14 mouse cellular contexts compared by ENCODE assay signal in the genomic region with DNA sequence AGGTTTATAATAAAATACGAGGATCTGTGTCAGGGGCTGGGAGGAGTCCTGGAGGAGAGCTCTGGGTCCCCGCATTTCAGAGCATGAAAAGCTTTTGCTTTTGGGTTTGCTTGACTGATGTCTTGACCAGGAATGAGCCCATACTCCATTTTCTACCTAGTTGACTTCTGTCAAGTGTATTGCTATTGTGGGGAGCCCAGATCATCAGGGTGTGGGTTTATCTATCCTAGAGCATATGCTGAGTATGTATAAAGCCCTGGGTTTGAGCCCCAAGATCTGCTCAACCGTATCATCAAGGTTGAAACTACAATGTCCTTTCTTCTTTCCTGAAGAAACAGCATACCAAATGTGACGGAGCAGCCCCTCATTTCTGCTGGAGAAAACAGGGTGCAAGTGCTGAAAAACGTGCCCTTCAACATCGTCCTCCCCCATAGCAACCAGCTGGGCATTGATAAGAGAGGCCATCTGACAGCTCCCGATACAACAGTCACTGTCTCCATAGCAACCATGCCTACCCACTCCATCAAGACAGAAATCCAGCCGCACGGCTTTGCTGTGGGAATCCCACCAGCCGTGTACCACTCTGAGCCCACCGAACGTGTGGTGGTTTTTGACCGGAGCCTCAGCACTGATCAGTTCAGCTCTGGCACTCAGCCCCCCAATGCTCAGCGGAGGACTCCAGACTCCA. TPM values are rescaled to one million over a fixed set of nuclear protein-coding genes. Genes with fewer than 3 reads are reported as not detected.
A peak's percentile ranks its signal among the peaks of the same experiment; 100 is the strongest.
DNase-seq lines count a peak whose midpoint lies in the region; ATAC-seq lines count a peak whose summit lies in the region.
"Had no signal": no experiment of that assay in that cellular context is flagged by ENCODE, and none has a peak within 500 bp of the region (broad histone marks: within the 10 kb centered on the region; RNA-seq: fewer than 3 reads in every experiment).

No protein-coding gene starts in this region.

- ATAC-seq in hindbrain, embryonic 14.5 days (ENCODE audit: low FRiP score): peak; percentile 53; the same call in 1 of the 2 replicates

- WGBS in hindbrain, embryonic 14.5 days: 51% methylated on average over 14 of the region's 14 CpGs

- H3K9ac ChIP-seq in hindbrain, embryonic 14.5 days: no peak overlapping the region
- H3K9ac ChIP-seq: forebrain, embryonic 12.5 days; kidney, embryonic 15.5 days; limb, embryonic 12.5 days had no signal

- no peaks in the 10 kb centered on the region for H3K9me3 ChIP-seq in hindbrain, embryonic 14.5 days (ENCODE audit: control insufficient read depth, low read length)
- H3K9me3 ChIP-seq: forebrain, embryonic 12.5 days; kidney, embryonic 15.5 days; limb, embryonic 12.5 days had no signal

- intact Hi-C loops in left cerebral cortex, postnatal 25 days (cut with DNase I): no loop called here
- intact Hi-C loops in left cerebral cortex, postnatal 10 days (cut with DNase I): no loop called here

- DNase-seq in left cerebral cortex, postnatal 25 days (ENCODE audit: low spot score in 2 of 2): peak; percentile 37 to 38
- no peak for DNase-seq in left cerebral cortex, postnatal 10 days (ENCODE audit: extremely low spot score in 1 of 2, low spot score in 2 of 2)
- no peak for DNase-seq in hindbrain, embryonic 14.5 days (ENCODE audit: low spot score)
- DNase-seq in layer of hippocampus, postnatal 36 days: peak; percentile 63 to 68
- DNase-seq in right cerebral cortex, postnatal 14 days: peak; percentile 28
- no peak for DNase-seq in kidney, adult 8-10 months
- DNase-seq in frontal cortex, postnatal 14 days (ENCODE audit: low spot score in 2 of 2): no peak
- DNase-seq: gastrocnemius, postnatal 25 days; heart, postnatal 36 days; thymus, postnatal 14 days had no signal

- no peak overlapping the region for H3K4me3 ChIP-seq in hindbrain, embryonic 14.5 days (replicated peaks; ENCODE audit: low read length)
- H3K4me3 ChIP-seq: forebrain, embryonic 12.5 days; kidney, embryonic 15.5 days; limb, embryonic 12.5 days had no signal

- H3K36me3 ChIP-seq in hindbrain, embryonic 14.5 days (replicated peaks; ENCODE audit: control insufficient read depth, insufficient read depth): no peaks in the 10 kb centered on the region
- H3K36me3 ChIP-seq: forebrain, embryonic 12.5 days had no signal

- no peak overlapping the region for H3K4me2 ChIP-seq in hindbrain, embryonic 14.5 days (replicated peaks)
- H3K4me2 ChIP-seq: forebrain, embryonic 12.5 days; kidney, embryonic 15.5 days; limb, embryonic 12.5 days had no signal

- no peak overlapping the region for H3K27ac ChIP-seq in hindbrain, embryonic 14.5 days
- H3K27ac ChIP-seq: forebrain, embryonic 12.5 days; kidney, embryonic 15.5 days; limb, embryonic 12.5 days had no signal

- H3K4me1 ChIP-seq in hindbrain, embryonic 14.5 days (replicated peaks; ENCODE audit: control insufficient read depth, insufficient read depth, low read length): no peaks in the 10 kb centered on the region
- H3K4me1 ChIP-seq: forebrain, embryonic 12.5 days had no signal

- H3K27me3 ChIP-seq in hindbrain, embryonic 14.5 days (ENCODE audit: control insufficient read depth, insufficient read depth, low read length): no peaks in the 10 kb centered on the region
- H3K27me3 ChIP-seq: CH12.LX; forebrain, embryonic 12.5 days; limb, embryonic 12.5 days had no signal

RNA-seq across cellular contexts. Expression of a gene that starts 9.1 kb away (rescaled TPM):
- 10 to 100 TPM; 11.1 to 11.4 TPM for total RNA-seq in left cerebral cortex, postnatal 25 days (2021)
- total RNA-seq in left cerebral cortex, postnatal 10 days (2021): 1 to 10 TPM; 7.9 to 9.5 TPM
- polyA plus RNA-seq in hindbrain, embryonic 14.5 days (2014; fragmentation: Nextera tagmentation; extraction: Ambion mirVana): 0.58 and 1.1 TPM in 2 replicates
- 10 to 100 TPM; 25.1 to 27.7 TPM for total RNA-seq in layer of hippocampus, postnatal 36 days (2021)

Comparison
In these comparisons a context has a peak if more than half of its experiments do, and no peak if none do; other contexts are left out.
1. DNase-seq: peak in left cerebral cortex, postnatal 25 days (2 of 2), layer of hippocampus, postnatal 36 days (2 of 2) and right cerebral cortex, postnatal 14 days (single experiment); none in left cerebral cortex, postnatal 10 days (0 of 2), hindbrain, embryonic 14.5 days (single experiment), kidney, adult 8-10 months (0 of 2) and frontal cortex, postnatal 14 days (0 of 2).